Mouse (Mus musculus): Measurements from ENCODE around the gene Smad9.
"Not testable (repeated sequence)": the region's sequence is repeated elsewhere in the genome, so short reads cannot be mapped to it uniquely, and the experiment has no call there.

- not testable (repeated sequence) for TF ChIP-seq POLR2A (IDR thresholded peaks at IDR 0.05; ENCODE audit: low read depth, low read length)
- peak; percentile 34; the same call in 1 of the 2 replicates for TF ChIP-seq CTCF (conservative IDR thresholded peaks at IDR 0.05; ENCODE audit: insufficient read depth, insufficient read length, low read depth, low read length)
These were observed 10.1 kb downstream of the Smad9 start for GRCm38 (mm10) chr3:54765521-54765920.

Measured in kidney, adult 2 months (tissue).